Mouse (Mus musculus) spleen, adult 12 weeks (tissue): Measurements from ENCODE around the gene Olfr639.
"Not testable (repeated sequence)": the region's sequence is repeated elsewhere in the genome, so short reads cannot be mapped to it uniquely, and the experiment has no call there.

Experiments
- DNase-seq: peaks from one replicate; pipeline ENCODE4 v3.0.0; 2022; ENCODE audit warnings: low spot score

Olfr639 gene

DNA sequence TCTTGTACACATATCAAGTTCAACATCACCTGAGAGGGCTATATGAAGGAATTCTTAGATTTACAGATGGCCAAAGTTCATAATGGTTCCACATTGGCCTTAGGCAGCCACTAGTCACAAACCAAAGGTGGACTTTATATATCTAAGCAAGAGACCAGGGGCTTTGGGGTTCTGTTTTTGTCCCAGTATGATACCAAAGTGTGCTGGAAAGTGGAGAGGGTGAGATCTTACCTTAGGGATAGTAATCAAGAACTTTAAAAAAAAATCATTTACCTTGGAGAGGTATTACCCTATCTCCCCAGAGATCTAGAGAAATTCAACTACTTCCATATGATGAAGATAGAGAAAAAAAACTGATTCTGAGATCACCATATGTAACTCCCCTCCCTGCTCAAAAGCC is at the start of gene Olfr639:
Gene Olfr639, minus strand, starts transcription at position 101 of the 400 bp plus-strand sequence.
- DNase-seq = no peak

- no peak for DNase-seq
Observed at GRCm38 (mm10) chr7:104061345-104061744, 44.2 kb upstream of the Olfr639 start, which contains the start of gene 4930516K23Rik. 4930516K23Rik (minus strand) TSS chr7:104061445.

DNA sequence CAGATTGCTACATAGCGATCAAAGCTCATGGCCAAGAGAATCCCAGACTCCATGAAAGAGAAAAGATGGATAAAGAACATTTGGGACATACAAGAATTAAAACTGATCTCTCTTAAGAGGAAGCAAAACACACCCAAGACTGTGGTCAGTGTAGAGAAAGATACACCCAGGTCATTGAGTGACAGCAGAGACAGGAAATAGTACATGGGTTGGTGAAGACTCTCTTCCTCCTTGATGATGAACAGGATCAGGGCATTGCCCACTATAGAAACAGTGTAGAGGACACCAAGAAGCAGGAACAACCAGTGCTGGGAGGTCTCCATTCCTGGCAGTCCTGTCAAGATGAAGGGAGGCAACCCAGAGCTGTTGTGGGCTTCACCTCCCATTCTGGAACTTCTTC is 42.1 kb upstream of the Olfr639 start:
- no peak for DNase-seq

DNA sequence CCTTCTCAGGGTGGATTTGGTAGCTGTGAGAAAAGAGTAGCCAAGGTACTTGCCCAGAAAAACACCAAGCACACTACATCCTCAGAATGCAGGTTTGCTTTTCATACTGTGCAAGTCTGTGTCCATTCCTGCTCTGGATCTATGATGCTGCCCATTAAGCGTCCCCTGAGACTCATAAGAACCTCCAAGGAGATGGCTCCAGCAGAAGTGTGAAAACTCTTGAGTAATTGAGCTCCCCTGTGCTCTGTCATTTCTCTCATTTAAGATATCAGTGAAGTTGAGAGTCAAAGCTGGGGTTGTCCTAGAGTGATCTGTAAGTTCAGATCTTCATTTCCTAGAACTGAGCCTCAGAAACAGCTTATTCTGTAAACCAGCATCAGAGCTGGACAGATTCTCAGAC is 35.5 kb upstream of the Olfr639 start, which contains the start of gene Olfr642:
Gene Olfr642, minus strand, starts transcription at position 101 of the 400 bp plus-strand sequence.
- no peak for DNase-seq

- no peak for DNase-seq
Observed at GRCm38 (mm10) chr7:104050745-104051144, 33.6 kb upstream of the Olfr639 start.

GRCm38 (mm10) chr7:104035145-104035544 is 18.0 kb upstream of the Olfr639 start, which contains the start of gene Olfr641:
Olfr641 (plus strand) TSS chr7:104035445.
- DNase-seq = no peak

- no peak for DNase-seq
Observed at GRCm38 (mm10) chr7:104026978-104027377, 9.9 kb upstream of the Olfr639 start.

DNA sequence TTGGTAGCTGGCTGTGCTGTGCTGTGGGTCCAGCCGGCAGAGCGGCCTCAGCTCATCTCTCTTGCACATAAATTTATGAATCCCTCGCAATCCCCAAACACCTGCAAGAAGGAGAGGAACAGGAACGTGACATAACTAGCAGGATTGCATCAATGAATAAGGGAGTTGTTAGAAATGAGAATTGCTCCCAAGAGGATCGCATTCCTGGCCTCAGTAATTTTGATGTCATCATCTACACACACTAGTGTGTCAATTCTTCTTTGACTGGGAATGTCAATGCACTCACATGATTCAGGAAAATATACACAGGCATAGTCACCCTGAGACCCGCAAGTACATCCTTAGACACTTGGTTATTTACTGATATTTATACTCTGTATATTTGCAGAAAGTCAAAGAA is 8.4 kb upstream of the Olfr639 start, which contains the start of gene Olfr640:
Gene Olfr640, minus strand, starts transcription at position 101 of the 400 bp plus-strand sequence.
- no peak for DNase-seq

DNA sequence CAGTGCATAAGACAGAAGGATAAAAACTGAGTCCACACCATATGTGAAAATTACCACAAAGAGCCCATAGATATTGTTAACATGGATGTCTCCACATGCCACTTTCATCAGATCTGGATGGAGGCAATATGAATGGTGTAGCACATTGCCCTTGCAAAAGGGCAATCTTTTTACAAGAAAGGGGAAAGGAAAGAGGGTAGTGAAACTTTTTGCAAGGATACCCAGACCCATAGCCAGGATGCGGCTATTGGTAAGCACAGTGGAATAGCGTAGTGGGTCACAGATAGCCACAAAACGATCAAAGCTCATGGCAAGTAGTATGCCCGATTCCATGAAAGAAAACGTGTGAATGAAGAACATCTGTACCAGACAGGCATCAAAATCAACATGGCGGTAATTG is 4.5 kb upstream of the Olfr639 start:
- no peak for DNase-seq

DNA sequence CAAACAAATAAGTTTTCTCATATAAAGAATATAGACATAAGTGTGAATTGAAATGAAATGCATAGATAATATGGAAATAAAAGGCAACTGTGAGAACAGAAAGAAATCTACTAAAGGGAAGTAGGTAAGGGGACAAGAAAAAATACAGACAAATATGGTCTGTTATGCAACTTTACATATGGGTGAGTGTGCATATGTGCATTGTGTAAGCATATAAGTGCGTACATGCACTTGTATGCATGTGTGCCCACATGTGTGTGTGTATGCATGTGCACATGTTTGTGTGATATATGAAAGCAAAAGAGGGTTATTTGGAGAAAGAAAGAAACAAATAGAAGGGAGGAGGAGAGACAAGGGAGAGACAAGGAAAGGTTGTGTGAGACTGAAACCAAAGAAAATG is 1.9 kb upstream of the Olfr639 start:
- no peak for DNase-seq

DNA sequence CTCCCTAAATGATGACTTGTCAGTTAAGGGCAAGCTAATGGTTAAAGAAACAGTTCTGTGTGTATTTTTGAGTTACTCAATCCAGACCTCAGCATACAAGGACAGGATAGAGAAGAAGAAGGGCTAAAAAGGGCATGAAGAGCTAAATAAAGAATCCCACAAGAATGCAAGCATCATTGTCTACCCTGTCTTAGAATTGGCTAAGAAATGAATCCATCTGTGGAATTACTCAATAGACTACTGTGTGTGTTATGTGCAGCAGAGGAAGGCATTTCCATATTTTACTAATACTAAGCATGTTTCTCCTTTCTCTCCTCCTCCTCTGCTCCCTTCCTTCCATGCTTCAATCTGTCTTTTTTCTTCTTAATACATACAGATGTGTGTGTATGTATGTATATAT is 18.0 kb downstream of the Olfr639 start:
- DNase-seq = no peak

- DNase-seq = no peak
Observed at GRCm38 (mm10) chr7:103998446-103998845, 18.7 kb downstream of the Olfr639 start, which contains the start of gene Olfr638. Olfr638 (plus strand) TSS chr7:103998746.

DNA sequence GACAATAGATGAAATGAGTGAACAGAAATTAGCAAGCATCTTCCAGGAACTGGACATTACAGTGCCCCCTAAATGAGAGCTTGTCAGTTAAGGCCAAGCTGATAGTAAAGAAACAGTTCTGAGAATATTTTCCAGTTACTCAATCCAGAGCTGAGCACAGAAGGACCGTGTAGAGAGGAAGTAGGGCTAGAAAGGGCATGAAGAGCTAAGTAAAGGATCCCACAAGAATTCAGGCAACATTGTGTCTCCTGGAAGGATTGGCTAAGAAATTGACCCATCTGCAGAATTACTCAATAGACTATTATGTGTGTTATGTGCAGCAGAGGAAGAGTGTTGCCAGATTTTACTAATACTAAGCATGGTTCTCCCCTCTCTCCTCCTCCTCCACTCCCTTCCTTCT is 45.3 kb downstream of the Olfr639 start:
- DNase-seq = no peak

DNA sequence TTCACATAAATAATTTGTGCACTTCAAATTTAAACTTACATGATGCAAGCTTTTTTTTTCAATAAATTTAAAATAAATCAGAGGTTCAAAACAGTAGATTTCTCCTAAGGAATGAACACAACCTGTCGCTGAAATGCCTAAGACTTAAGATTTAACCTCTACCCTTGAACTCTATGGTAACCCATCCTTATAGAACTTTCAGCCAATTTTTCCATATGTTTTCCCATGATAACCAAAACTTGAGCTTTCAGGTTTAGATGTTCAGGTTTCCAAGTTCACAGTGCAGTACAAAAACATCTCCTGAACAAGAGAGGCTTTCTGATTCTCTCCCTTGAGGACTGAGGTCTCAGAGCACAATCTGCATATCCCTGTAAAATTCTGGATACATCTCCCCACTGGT is 46.3 kb downstream of the Olfr639 start, which contains the start of gene Olfr635:
Gene Olfr635, plus strand, starts transcription at position 301 of the 400 bp plus-strand sequence.
- DNase-seq = no peak

DNA sequence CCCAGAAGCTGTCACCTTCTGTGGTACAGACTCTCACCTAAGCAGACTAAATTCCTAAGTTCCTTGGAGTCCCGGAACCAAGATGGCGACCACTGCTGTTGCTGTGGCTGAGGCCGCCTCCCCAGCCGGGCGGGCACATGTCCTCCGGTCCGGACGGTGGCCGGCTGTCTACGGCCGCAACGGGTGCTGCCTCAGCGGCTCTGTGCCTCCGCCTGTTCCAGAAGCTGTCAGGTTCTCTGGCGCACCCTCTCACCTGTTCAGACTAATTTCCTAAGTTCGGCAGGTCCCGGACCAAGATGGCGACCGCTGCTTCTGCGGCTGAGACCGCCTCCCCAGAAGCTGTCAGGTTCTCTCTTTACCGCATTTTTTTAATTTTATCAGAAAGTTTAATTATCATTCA is 50.2 kb downstream of the Olfr639 start:
- DNase-seq = not testable (repeated sequence)
